Mouse (Mus musculus) brain, embryonic 18.5 days (tissue): Measurements from ENCODE around the gene Pdcd2l.

Source experiments
- DNase-seq: peaks from one replicate; pipeline ENCODE4 v3.0.0-alpha.2; 2012; ENCODE audit warnings: low read depth, low spot score

Pdcd2l gene

DNA sequence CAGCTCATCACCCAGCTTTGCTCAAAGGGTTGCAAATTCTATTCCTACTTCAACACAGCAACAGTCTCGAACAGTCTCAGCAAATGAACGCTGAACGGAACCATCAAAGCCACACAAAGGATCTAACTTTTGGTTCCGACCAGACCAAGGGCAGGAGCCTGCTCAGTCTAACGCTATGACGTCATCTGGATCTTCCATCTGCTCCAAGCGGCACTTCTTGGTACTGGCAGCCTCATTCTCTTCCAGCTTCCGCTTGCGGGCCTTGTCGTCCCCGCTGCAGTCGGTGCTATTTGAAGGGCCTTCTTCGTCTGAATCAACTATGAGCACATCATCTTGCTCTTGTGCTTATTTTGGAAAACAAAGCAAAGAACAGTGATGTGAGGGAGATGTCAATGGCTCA is 55.3 kb downstream of the Pdcd2l start:
- no peak for DNase-seq

DNA sequence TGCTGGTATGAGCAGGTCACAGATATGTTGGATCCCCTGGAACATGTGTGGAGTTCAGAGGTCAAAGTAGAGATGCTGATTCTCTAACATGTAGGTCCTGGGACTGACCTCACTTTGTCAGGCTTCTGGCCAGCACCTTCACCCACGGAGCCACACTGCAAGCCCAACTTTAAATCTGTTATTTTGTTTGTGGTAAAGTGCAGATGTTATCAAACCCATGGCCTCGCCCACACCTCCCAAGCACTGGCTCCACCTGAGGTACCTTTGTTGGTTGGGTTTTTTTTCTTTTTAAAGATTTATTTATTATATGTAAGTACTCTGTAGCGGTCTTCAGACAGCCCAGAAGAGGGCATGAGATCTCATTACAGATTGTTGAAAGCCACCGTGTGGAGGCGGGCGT is 57.0 kb downstream of the Pdcd2l start:
- no peak for DNase-seq
